ENCODE assay signal across 10 mouse cellular contexts in genomic region chr10:7140282-7140681, GRCm38 (mm10).
A peak's percentile ranks its signal among the peaks of the same experiment; 100 is the strongest.
DNase-seq lines count a peak whose midpoint lies in the region; ATAC-seq and TF ChIP-seq lines count a peak whose summit lies in the region.
"Had no signal": no experiment of that assay in that cellular context is flagged by ENCODE, and none has a peak within 500 bp of the region (broad histone marks: within the 10 kb centered on the region; RNA-seq: fewer than 3 reads in every experiment).

No protein-coding gene starts in this region.

- DNase-seq in lung, postnatal 0 days (ENCODE audit: low spot score), result peak; percentile 34
- no peak for DNase-seq in lung, postnatal 4 days
- DNase-seq in kidney, adult 11 months, result peak; percentile 88
- DNase-seq in kidney, postnatal 4 days, result peak; percentile 62 to 72
- DNase-seq in yolk sac, embryonic 10.5 days (ENCODE audit: low spot score), result peak; percentile 62
- DNase-seq in left cerebral cortex, postnatal 14 days (ENCODE audit: low spot score in 2 of 2), result no peak
- no peak for DNase-seq in right cerebral cortex, postnatal 4 days
- DNase-seq: cerebellum, postnatal 36 days; heart, postnatal 14 days had no signal

- peaks cover 4% of the 10 kb centered on the region; the same call in 1 of the 2 replicates for H3K4me1 ChIP-seq in lung, postnatal 0 days (ENCODE audit: insufficient read depth, low read depth, low read length)

- H3K36me3 ChIP-seq in lung, postnatal 0 days (ENCODE audit: insufficient read depth, low read length), result no peaks in the 10 kb centered on the region

- H3K4me3 ChIP-seq in lung, postnatal 0 days (ENCODE audit: low read depth, low read length), result no peak overlapping the region
- H3K4me3 ChIP-seq: megakaryocyte, embryonic 14.5 days had no signal

- H3K27me3 ChIP-seq in lung, postnatal 0 days (replicated peaks; ENCODE audit: insufficient read depth, low read length), result no peaks in the 10 kb centered on the region
- H3K27me3 ChIP-seq: megakaryocyte, embryonic 14.5 days had no signal

- TF ChIP-seq CTCF in lung, postnatal 0 days (IDR thresholded peaks at IDR 0.05), result no peak

- no peak for TF ChIP-seq EP300 in lung, postnatal 0 days (IDR thresholded peaks at IDR 0.05)

- no peak overlapping the region for H3K27ac ChIP-seq in lung, postnatal 0 days (ENCODE audit: low read length)

- 35% methylated on average over 6 of the region's 6 CpGs for WGBS in lung, postnatal 0 days

- H3K9me3 ChIP-seq in lung, postnatal 0 days (ENCODE audit: low read length), result no peaks in the 10 kb centered on the region
- H3K9me3 ChIP-seq: megakaryocyte, embryonic 14.5 days had no signal

- no peak overlapping the region for H3K4me2 ChIP-seq in lung, postnatal 0 days (replicated peaks; ENCODE audit: low read depth, low read length)

- no peak overlapping the region for H3K9ac ChIP-seq in lung, postnatal 0 days (replicated peaks; ENCODE audit: low read depth)

- no peak for ATAC-seq in lung, postnatal 0 days

- intact Hi-C loops in left cerebral cortex, postnatal 14 days (cut with DNase I), result no loop called here

Comparison
In these comparisons a context has a peak if more than half of its experiments do, and no peak if none do; other contexts are left out.
1. DNase-seq: peak in lung, postnatal 0 days (single experiment), kidney, adult 11 months (single experiment), kidney, postnatal 4 days (2 of 2) and yolk sac, embryonic 10.5 days (single experiment); none in lung, postnatal 4 days (0 of 2), left cerebral cortex, postnatal 14 days (0 of 2) and right cerebral cortex, postnatal 4 days (single experiment).